Mouse (Mus musculus) large intestine, adult 2 months (tissue): ENCODE data around the gene Olfr1371. TPM values are rescaled to one million over a fixed set of nuclear protein-coding genes. Genes with fewer than 3 reads are reported as not detected.
A peak's percentile ranks its signal among the peaks of the same experiment; 100 is the strongest.
"Not testable (repeated sequence)": the region's sequence is repeated elsewhere in the genome, so short reads cannot be mapped to it uniquely, and the experiment has no call there.

Experiments
- DNase-seq: peaks from one replicate; pipeline ENCODE4 v3.0.0-alpha.2; 2012; ENCODE audit warnings: low read depth, low spot score
- WGBS: fragments of 180-500 bp; shearing (Covaris S2); methylation state at CpG from one replicate; pipeline ENCODE4 v1.1.7; 2018; 5-methylcytosine and 5-hydroxymethylcytosine counted together
- polyA plus RNA-seq: library from polyadenylated mRNA; depleted of rRNA; stranded (reverse); fragments of >200 nt; gene quantifications from 2 replicates; pipeline ENCODE4 v1.2.3, GENCODE M21; 2012; rRNA removed

The Olfr1371 gene
- polyA plus RNA-seq, 1 experiment, result not detected

DNA sequence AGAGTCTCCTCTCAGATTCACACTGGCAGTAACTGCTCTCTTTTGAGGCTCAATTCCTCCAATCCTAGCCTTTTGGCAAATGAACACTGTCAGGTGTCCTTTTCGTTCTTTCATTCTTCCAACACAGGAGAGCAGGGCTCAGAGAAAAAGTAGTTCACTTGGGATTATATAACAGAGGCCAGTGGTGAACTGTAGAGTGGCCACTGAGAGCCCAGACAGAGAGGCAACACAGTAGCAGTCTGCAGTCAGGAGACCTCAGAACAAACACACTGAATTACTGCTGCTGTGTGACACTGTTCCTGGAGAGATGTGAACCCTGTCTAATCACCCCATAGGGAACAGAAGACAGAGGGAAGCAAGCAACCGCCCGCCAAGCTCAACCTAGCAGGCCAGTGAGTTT, 13.3 kb upstream of the Olfr1371 start:
- DNase-seq, result no peak
- 80% methylated on average over 3 of the region's 3 CpGs for WGBS

DNA sequence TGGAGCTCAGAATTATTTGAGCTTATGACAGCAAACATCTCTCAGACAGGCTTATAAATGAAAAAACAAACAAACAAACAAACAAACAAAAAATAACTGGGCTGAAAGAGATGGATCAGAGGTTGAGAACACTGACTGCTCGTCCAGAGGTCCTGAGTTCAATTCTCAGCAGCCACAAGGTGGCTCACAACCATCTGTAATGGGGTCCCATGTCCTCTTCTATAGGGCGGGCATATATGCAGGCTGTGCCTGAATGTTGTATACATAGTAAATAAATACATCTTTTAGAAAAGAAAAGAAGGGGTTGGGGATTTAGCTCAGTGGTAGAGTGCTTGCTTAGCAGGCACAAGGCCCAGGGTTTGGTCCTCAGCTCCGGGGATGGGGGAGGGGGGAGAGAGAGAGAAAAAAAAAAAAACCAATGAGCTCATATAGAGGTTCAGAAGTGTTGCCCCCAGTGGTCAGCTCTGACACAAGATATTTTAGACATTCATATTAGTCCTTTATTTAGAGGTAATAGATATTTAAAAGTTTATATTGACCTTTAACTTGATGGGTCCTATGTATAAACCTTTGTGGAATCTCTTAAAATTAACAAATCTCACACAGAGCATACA, 12.3 kb upstream of the Olfr1371 start:
- WGBS, result 66% methylated on average over 3 of the region's 3 CpGs
- no peak for DNase-seq

DNA sequence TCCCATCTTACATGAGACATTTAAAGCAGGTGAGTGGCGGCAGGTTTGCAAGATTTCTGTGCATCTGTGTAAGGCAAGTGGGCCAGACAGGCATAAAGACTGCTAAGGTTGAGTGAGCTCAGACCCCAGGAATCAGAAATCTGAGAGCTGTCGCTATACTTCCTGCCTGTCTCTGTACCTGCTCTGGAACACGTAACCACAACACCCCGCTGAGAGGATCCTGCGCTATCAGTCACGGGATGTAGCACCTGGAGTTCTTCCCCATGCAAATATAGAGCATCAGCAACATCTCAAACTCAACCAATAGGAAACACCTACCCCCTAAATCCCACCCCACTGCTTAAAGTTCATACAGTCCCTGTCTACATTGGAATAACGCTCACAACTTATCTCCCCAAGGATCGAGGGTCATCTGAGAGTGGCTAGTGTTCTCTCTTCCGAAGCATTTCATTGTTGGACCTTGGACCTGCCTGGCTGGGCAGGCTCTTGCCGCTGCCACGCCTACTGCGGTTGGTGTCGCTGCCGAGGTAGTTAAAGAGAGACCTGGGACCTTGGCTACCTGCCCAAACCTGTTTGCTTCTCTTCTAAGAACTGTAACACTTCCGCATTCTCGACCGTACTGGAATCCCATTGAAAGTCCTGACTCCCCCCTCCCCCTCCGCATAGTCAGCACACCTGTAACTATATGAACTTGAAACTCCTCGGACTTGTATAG, 10.3 kb upstream of the Olfr1371 start:
- DNase-seq, result peak; percentile 99
- WGBS, result 6% methylated on average over 19 of the region's 19 CpGs

DNA sequence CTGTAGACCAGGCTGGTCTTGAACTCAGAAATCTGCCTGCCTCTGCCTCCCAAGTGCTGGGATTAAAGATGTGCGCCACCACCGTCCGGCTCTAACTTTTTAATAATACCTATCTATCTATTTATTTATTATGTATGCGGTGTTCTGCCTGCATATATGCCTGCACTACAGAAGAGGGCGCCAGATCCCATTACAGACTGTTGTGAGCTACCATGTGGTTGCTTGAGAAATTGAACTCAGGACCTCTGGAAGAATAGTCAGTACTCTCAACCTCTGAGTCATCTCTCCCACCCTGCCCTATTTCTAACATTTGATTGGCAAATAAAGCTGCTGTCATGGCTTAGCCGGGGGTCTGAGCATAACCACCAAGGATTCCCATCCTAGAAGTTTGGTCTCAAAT, 9.1 kb upstream of the Olfr1371 start:
- WGBS, result 51% methylated on average over 6 of the region's 6 CpGs
- no peak for DNase-seq

DNA sequence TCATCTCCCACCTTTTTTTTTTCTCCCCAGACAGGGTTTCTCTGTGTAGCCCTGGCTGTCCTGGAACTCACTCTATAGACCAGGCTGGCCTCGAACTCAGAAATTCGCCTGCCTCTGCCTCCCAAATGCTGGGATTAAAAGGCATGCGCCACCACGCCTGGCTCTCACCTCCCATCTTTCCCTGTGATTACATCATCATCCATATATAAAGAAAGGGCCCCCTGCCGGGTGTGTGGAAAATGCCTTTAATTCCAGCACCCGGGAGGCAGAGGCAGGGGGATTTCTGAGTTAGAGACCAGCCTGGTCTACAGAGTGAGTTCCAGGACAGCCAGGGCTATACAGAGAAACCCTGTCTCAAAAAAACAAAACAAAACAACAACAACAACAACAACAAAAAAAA, 8.1 kb upstream of the Olfr1371 start:
- 79% methylated on average over 6 of the region's 6 CpGs for WGBS
- DNase-seq, result not testable (repeated sequence)

DNA sequence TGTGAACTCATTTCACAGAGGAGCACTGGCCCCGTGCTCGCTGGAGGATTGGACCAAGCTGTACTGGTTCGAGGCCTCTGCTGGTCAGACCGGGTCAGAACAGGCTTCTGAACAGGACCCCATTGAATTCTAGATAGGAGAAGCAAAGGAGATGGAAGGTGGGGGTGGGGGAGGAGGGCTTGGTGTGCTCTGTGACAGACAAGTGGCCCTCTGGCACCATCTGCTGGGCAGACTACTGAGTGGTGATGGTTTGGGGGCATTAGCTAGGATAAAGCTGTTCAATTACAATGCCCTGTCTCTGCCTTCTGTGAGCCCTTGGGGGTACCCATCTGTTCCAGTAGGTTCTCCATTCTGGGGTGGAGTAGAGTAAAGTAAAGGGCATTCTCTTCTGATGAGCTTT, 6.5 kb upstream of the Olfr1371 start:
- no peak for DNase-seq
- WGBS, result 7% methylated on average over 4 of the region's 4 CpGs

DNA sequence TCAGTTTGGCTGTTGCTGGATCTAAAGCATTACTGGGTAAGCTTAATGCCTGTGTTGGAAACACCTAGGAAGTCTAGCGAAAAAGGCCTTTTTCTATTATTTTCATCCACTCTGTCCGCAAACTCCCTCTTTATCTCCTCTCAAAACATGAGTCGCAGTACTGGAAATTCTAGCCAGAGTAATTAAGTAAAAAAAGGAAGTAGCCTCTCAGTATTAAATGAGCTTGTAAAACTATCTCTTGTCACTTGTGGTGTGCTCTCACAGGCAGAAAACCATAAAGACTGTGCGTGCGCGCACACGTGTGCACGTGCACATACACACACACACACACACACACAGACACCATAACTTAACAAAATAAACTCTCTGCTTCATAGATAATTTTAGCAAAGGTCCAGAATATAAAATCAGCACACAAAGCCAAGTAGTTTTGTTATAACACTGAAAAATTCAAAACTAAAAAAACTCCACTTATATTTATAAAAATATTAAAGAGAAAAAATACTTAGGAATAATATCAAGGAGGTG, 17.2 kb downstream of the Olfr1371 start:
- not testable (repeated sequence) for DNase-seq
- 71% methylated on average over 8 of the region's 8 CpGs for WGBS

DNA sequence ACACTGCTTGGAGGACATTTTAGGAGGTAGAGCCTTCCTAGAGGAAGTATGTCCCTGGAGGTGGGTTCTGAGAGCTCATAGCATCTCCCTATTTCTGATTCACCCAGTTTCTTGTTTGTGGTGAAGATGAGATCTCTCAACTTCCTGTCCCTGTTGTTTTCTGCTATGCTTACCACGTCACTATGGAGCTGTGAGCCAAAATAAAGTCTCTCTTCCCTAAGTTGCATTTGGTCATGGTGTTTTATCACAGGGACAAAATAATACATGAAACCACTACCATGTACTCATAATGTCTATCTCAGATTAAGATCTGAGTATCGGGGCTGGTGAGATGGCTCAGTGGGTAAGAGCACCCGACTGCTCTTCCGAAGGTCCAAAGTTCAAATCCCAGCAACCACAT, 33.1 kb downstream of the Olfr1371 start:
- 81% methylated on average over 4 of the region's 4 CpGs for WGBS
- DNase-seq, result not testable (repeated sequence)

DNA sequence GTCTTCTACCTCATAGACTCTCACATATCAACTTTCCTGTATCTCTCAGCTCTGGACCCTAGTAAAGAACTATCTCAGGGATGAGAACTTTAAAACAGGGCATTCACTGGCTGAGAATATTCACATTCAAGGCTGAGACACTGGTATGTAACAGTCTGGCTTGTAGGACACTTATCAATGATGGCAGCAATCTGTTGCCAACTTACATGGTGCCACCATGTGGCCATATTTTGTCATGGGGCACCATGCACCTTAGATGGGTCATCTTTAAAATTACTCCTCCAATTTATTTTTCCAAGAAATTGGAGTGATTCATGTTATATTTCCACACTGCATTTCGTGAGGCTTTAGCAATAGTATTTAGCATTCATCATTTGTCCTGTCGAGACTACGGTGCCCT, 33.9 kb downstream of the Olfr1371 start:
- not testable (repeated sequence) for DNase-seq
- WGBS, result 87% methylated on average over 2 of the region's 3 CpGs

DNA sequence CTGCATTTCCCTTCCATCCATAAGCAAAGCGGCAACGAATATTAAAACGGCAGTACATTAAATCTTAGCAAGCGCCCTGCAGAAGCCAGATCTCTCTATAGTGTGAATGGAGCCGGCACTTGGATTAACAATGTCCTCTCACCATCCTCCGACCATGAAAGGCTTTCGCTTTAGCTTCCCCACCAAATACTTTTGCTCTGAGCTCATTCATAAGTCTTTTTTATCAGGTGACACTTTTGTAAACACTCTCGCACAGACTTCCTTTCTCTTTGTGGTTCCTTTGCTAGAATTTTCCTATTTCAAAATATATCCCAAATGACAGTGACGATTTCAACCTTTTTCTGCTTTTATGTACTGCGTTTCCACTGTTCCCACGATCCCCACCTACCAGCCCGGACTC, 45.3 kb downstream of the Olfr1371 start:
- no peak for DNase-seq
- 10% methylated on average over 12 of the region's 12 CpGs for WGBS

DNA sequence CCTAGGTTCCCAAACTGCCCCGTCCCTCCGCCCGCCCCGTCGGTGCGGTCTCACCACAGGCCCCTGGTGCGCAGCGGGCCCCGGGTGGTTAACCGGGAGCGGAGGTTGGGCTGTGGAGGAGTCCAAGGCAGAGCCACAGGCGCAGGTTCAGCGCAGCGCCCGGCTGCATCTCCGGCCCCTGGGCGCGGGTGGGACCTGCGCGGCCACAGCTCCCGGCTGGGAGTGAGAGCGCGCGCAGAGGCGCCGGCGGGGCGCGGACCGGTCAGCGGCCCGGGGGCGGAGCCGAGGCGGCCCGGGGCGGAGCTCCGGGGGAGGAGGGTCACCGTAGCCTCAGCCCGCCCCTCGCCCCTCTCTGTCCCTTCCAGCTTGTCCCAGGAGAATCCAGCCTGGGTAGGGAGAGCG, 45.9 kb downstream of the Olfr1371 start:
- 2% methylated on average over 39 of the region's 42 CpGs for WGBS
- DNase-seq, result not testable (repeated sequence)

DNA sequence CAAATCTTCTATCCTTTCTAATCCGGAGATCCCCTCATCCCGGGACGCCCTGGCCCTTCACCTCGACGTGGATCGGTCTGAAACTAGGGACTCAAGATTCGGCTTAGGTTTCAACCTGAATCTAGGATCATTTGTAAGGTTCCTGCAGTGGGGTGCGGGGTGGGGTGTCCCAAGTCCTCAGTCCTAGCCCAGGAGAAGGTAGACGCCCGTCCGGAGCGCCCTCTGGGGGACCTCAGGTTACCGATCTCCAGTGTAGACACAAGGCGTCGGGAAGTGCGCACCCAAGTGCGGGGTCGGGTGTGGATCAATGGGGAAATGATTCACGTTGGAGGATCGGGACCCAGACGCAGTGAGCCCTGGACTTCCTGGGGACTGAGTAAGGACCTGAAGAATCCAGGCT, 46.7 kb downstream of the Olfr1371 start:
- DNase-seq, result no peak
- 3% methylated on average over 21 of the region's 21 CpGs for WGBS

DNA sequence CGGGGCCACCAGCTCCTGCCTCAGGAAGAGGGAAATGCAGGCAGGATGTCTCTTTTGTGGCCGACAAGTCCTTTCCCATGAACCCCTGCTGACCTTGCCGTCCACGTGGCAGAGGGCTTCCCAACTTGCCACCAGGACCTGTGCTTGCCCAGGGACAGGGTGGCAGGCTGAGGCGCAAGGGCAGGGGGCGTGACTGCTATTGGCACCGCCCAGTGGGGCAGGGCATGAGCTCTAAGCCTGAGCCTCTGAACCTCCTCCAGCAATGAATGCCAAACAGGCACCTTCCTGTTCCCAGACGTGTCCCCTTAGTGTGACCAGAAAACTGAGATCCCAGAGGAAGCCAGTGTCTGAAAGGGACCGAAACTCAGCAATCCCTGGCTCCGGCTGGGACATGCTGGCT, 49.9 kb downstream of the Olfr1371 start:
- DNase-seq, result no peak
- WGBS, result 35% methylated on average over 10 of the region's 10 CpGs

Other genes with a start within 250 kb of the Olfr1371 start
- 29.6 and 32.9 TPM in 2 replicates for gene Cdkn2aipnl, start 246.3 kb downstream of the Olfr1371 start, polyA plus RNA-seq
- gene Ube2b, start 213.2 kb downstream of the Olfr1371 start, polyA plus RNA-seq, result 35.4 and 40.0 TPM in 2 replicates
- gene Cdkl3, start 209.8 kb downstream of the Olfr1371 start, polyA plus RNA-seq, result 0.37 and 0.63 TPM in 2 replicates
- 30.7 and 32.6 TPM in 2 replicates for gene Ppp2ca, start 115.3 kb downstream of the Olfr1371 start, polyA plus RNA-seq
- not detected in 2 replicates for gene Olfr1373, start 68.5 kb downstream of the Olfr1371 start, polyA plus RNA-seq
- gene Skp1a, start 18.0 kb upstream of the Olfr1371 start, polyA plus RNA-seq, result 35.6 and 55.6 TPM in 2 replicates
- gene Tcf7, start 69.0 kb upstream of the Olfr1371 start, polyA plus RNA-seq, result 11.9 TPM in 2 replicates
- gene Vdac1, start 146.9 kb upstream of the Olfr1371 start, polyA plus RNA-seq, result 135 TPM in 2 replicates
- 60.8 and 69.6 TPM in 2 replicates for gene 9530068E07Rik, start 182.4 kb upstream of the Olfr1371 start, polyA plus RNA-seq